Mouse (Mus musculus) lung, postnatal 0 days (tissue): ENCODE data around the gene Tent5b.

Experiments
- CTCF ChIP-seq: IDR thresholded peaks from 2 replicates; pipeline ENCODE4 v1.5.1; 2016; ENCODE audit warnings: antibody characterized with exemption, mild to moderate bottlenecking
- EP300 ChIP-seq: IDR thresholded peaks from 2 replicates; pipeline ENCODE4 v1.6.1; 2016; ENCODE audit warnings: antibody characterized with exemption, mild to moderate bottlenecking, control low read depth

- TF ChIP-seq EP300 (no peak), CTCF (no peak)
These were observed 47.9 kb downstream of the Tent5b start for GRCm38 (mm10) chr4:133527788-133528187.
